Mouse (Mus musculus) common myeloid progenitor, adult 5-6 weeks (primary cell): ENCODE measurements around the gene Lrrc58. TPM values are rescaled to one million over a fixed set of nuclear protein-coding genes. Genes with fewer than 3 reads are reported as not detected.

Experiments
- ATAC-seq: replicated peaks from 2 replicates; pipeline ENCODE4 v1.8.0; 2016; ENCODE audit warnings: low read depth, mild to moderate bottlenecking, moderate TSS enrichment, inconsistent platforms; ENCODE audit not compliant: poor library complexity, severe bottlenecking
- total RNA-seq: library from RNA; stranded (forward); fragments of 200-1000, 187-1606 nt; gene quantifications from 2 replicates; pipeline ENCODE4 v1.2.3, GENCODE M21; 2017

Gene Lrrc58
- total RNA-seq, 1 experiment from 2014 or later = 64.4 TPM

- peak; percentile 31 for ATAC-seq
These were observed 599 bp downstream of the Lrrc58 start for GRCm38 (mm10) chr16:37868506-37869469.

- peak; percentile 38 for ATAC-seq
These were observed 1.5 kb downstream of the Lrrc58 start for GRCm38 (mm10) chr16:37869470-37870231.

- ATAC-seq = peak; percentile 30; the same call in 1 of the 2 replicates
These were observed 3.0 kb downstream of the Lrrc58 start for GRCm38 (mm10) chr16:37871112-37871715.

- ATAC-seq = 0 out of 2 replicates have a peak, but pooled peaks have one; percentile 29
These were observed 6.5 kb downstream of the Lrrc58 start for GRCm38 (mm10) chr16:37874501-37875235.

GRCm38 (mm10) chr16:37877406-37877805 lies 9.2 kb downstream of the Lrrc58 start:
- ATAC-seq = no peak

GRCm38 (mm10) chr16:37878951-37879505 lies 10.8 kb downstream of the Lrrc58 start:
- ATAC-seq = 0 out of 2 replicates have a peak, but pooled peaks have one; percentile 30

- ATAC-seq = no peak
These were observed 11.7 kb downstream of the Lrrc58 start for GRCm38 (mm10) chr16:37879750-37880419.

GRCm38 (mm10) chr16:37881168-37881567 lies 13.0 kb downstream of the Lrrc58 start:
- ATAC-seq = no peak

- no peak for ATAC-seq
These were observed 20.8 kb downstream of the Lrrc58 start for GRCm38 (mm10) chr16:37888986-37889385.

- ATAC-seq = no peak
These were observed 24.5 kb downstream of the Lrrc58 start for GRCm38 (mm10) chr16:37892667-37893066.

- no peak for ATAC-seq
These were observed 25.2 kb downstream of the Lrrc58 start for GRCm38 (mm10) chr16:37893381-37893780.

- ATAC-seq = no peak
These were observed 25.8 kb downstream of the Lrrc58 start for GRCm38 (mm10) chr16:37893942-37894341.

GRCm38 (mm10) chr16:37898790-37899189 lies 30.6 kb downstream of the Lrrc58 start:
- ATAC-seq = no peak

- ATAC-seq = no peak
These were observed 31.2 kb downstream of the Lrrc58 start for GRCm38 (mm10) chr16:37899357-37899756.

- ATAC-seq = no peak
These were observed 33.1 kb downstream of the Lrrc58 start for GRCm38 (mm10) chr16:37901318-37901717.

GRCm38 (mm10) chr16:37906456-37906855 lies 38.3 kb downstream of the Lrrc58 start:
- no peak for ATAC-seq

- no peak for ATAC-seq
These were observed 42.9 kb downstream of the Lrrc58 start for GRCm38 (mm10) chr16:37911086-37911485.

- peak; percentile 45; the same call in 1 of the 2 replicates for ATAC-seq
These were observed 48.1 kb downstream of the Lrrc58 start, which contains the start of gene Gpr156 for GRCm38 (mm10) chr16:37916138-37916817. Gene Gpr156 (plus strand): TSS chr16:37916496.
